Mouse (Mus musculus): ENCODE data around the gene Lsamp.
A peak's percentile ranks its signal among the peaks of the same experiment; 100 is the strongest.

The Lsamp gene

GRCm38 (mm10) chr16:42112251-42112650 is 2128.1 kb downstream of the Lsamp start:
- DNase-seq, result no peak

DNA sequence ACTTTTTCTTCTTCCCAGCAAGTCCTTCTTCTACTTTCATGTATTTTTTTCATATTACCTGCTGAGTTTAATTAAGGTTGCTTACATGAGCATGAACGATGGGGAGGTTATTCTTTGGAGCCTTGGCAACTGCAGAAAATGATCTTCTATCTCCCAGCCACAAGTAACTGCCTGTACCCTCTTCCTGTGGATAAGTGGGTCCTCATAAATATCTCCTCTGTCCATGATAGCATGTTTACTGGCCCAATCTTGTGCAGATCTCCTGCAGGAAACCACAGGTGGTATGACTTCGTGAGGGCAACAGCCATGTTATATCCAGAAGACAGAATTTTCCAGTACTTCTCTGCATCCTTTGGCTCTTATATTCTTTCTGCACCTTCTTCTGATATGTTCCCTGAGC is 2129.1 kb downstream of the Lsamp start:
- DNase-seq, result no peak

- no peak for DNase-seq
These were observed 2137.6 kb downstream of the Lsamp start for GRCm38 (mm10) chr16:42121788-42122187.

DNA sequence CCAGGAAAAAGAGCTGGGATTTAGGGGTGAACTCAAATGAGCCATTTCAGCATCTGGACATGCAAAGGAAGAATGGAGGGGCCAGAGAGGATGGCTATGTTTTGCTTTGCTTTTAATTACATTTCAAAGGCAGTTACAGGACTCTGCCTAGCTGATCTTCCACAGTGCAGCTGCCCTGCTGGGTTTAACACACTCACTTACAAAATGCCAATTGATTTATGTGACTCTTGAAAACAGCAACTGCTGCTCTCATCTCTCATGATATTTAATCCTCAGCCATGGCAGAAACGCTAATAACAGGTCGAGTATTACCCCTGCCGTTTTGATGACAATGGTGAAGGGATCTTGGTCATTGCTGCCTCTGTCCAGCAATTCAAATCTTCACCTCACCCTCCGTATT is 2139.7 kb downstream of the Lsamp start:
- DNase-seq, result no peak

DNA sequence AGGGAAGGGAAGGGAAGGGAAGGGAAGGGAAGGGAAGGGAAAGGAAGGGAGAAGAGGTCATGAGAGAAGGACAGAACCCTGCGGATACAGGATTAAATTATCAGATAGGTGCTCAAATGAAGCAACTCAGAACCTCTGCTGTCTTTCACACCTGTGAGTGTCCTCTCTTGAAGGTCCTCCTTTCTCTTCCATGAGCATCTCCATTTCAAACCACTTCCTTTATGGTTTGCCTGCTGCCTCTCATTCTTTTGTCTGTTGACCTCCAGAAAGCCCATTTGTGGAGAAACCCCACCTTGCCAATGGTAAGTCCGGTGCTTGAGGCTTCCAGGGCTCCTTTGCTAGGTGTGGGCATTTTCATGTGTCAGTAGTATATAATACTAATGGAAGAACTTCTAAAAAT is 2141.9 kb downstream of the Lsamp start:
- no peak for DNase-seq

- DNase-seq, result no peak
These were observed 2163.0 kb downstream of the Lsamp start for GRCm38 (mm10) chr16:42147164-42147563.

- DNase-seq, result no peak
These were observed 2165.2 kb downstream of the Lsamp start for GRCm38 (mm10) chr16:42149216-42149942.

GRCm38 (mm10) chr16:42152640-42153039 is 2168.5 kb downstream of the Lsamp start:
- no peak for DNase-seq

DNA sequence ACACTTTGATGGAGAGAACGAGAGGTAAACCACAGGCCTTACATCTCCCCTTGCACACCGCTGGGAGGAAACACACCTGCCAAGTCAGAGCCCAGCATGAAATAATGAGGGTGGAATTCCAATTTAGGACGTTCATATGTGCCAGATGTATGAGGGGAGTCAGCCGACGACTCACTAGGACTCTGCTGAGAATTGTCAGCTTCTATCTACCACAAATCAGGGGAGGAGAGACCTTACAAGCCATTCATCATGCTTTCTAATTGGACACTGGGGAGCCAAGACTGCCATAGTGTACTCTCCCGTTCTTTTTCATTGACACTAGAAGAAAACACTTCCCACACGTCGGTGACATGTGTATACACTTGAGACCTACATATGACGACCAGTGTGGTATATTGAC is 2173.7 kb downstream of the Lsamp start:
- no peak for DNase-seq

DNA sequence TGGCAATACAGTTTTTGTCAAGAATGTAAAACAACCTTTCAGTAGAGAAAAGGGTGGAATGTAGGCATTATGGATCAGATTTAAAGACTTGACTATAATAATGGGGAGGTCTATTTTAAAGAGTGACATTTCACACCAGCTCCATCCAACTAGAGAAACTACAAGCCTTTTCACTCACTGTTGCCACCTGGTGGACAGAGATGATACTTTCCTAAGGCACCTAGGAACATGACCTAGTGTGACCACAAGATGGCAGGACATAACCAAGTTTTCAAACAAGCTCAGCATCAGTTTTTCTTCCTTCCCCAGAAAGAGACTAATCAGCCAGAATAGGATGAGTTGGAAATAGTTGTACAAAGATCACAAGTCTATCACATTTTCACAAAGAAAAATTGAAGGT is 2180.8 kb downstream of the Lsamp start:
- peak; percentile 60 to 82 for DNase-seq

DNA sequence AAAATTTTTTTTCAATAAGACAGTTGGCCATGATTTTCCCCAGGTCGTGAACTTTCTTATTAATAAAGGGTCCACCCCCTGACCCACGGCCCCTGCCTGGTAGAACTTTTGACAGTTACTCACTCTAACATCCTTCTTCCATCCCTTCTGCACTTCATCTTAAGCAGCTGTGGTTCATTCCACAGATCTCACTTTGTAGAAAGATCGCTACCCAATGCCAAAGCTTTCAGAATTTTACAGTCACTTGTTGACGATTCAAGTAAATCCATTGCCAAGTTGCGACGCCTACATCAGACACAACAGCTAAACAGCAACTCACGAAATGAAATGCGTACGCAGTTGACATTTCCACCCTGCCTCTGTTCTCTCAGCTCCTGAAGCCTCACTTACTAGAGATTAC is 2184.1 kb downstream of the Lsamp start:
- no peak for DNase-seq

DNA sequence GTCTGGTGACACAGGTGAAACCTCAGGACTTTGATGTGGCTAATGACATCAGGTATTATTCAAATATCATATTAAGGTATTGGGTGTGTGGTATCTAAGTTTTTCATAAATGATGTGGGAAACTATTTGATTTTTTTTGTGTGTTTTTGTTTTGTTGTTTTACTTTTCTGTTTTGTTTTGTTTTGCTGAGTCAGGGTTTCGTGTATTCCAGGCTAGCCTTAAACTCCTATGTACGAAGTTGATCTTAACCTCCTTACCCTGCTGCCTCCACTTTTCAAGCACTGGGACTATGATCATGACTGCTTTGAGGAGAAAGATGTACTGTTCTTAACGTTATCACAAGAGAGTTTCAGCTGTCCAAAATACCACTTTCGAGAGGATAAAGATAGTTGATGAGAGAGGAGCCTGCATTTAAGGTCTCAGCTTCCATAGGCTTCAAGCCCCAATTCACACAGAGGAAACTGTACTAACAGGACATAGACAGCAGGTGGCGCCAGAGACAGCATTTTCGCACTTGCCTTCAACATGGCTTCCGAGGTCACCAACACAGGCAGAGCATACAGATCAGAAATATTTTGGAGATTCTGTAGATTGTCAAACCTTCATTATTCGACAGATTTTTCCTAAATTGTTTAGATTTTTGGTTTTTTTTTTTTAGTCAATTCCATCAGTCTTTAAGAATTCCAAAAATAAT is 2185.4 kb downstream of the Lsamp start:
- DNase-seq, result peak; percentile 26 to 65

GRCm38 (mm10) chr16:42172476-42172875 is 2188.3 kb downstream of the Lsamp start:
- DNase-seq, result peak in 1 of 2 experiments; percentile 73

DNA sequence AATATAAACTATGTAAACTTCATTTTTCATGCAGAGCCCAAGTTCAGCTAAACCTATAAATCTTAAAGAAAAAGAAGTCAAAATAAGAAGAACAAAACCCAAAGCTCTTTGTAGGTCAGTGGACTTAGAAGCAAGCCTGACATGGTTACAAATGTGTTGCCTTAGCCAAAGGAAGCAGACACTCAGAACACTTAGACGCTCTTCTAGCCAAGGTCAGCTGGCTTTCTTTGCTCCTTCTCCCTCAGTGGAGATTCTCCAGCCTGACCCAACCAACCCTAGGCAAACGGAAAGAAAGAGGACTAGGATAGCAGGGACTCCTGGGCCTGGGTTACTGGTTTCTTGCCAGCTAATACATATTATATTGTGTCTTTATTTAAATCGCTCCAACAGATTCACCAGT is 2194.7 kb downstream of the Lsamp start:
- DNase-seq, result no peak

GRCm38 (mm10) chr16:42180025-42180424 is 2195.9 kb downstream of the Lsamp start:
- DNase-seq, result no peak

DNA sequence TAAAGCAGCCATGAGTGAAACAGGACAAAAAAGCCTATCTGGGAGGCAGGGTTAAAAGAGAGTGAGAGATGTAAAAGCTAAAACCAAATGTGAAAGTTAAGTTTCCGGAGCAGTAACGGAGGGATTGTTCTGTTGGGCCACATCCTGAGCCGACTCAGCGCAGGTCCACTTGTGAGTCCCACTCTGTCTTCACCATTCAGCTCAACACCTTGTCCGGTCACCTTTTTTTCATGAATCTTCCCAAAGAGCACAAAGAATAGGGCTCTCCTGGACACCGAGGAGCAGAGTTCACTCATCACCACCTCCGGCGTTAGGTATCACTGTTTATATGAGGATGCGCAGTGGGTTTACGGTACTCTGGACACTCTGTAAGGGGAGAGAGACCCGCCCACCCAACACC is 2196.3 kb downstream of the Lsamp start:
- DNase-seq, result no peak

DNA sequence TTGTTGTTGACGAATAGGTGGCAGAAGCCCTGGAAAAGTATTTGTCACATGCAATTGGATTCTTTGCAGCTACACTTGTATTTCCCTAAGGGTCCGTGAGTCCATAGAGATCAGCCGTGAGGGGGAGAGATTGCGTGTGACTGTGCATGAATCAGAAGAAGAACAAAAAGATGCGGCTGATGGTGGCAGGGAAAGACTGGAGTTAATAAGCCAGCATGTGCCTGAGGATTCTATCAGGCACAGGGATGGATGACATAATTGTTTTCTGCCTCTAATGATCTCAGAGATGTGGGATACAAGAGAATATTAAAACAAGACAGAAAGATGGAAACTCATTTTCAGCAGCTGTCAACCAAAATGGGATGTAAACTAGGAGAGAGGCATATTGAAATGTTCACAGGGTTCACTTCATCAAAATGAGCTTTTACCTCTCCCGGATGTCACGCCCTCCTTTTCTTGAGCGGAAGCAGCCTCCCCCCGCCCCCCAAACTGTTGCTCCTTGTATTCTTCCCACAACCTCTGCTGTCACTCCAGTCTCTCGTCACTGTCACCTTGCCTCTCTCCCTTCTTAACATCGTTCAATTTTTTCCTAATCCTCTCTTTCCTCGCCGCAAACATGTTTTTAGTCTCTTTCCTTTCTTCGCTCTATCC is 2205.4 kb downstream of the Lsamp start:
- DNase-seq, result no peak

DNA sequence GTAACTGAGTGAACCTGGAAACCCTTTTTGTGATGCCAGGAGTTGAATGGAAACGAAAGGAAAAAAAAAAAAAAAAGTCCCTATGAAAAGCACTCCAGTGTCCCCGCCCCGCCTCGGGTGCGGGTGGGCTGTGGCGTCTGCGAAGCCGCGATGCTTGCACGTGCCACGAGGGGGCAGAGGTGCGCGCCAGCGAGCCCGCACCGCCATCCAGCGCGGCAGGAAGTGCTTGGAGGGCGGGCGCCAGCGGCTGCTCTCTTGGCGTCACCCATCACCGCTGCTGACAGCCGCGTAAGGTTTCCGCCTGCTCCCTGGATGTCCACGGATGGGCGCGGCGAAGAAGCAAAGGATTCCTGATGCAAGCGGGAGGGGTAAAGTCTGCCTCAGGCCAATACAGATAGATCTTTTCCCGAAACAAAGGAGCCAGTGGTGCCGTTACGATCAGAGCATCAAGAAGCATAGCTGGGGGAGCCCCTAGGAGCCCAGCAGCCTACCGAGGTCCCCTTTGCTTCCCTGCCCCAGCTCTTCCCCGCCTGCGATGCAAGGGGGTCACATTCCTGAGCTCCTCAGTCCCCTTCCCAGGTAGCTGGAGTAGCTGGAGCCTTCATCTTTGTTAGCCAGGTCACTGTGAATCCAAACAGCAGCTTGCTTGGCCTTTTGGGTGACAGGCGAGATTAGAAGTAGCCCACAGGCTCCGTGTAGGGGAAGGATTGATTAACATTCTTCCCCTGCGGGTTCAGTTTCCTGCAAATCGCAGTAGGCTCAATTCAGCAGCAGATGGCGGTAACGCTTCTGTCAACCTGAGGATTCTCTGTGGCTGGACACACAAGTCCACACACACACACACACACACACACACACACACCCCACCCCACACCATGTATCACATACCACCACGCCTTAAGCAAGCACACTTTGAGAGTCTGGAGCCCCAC is 2206.2 kb downstream of the Lsamp start:
- DNase-seq, result peak; percentile 70 to 76

Data from kidney, adult 8-10 months (tissue).